Mouse (Mus musculus): ENCODE measurements around the gene Chil3.
"Not testable (repeated sequence)": the region's sequence is repeated elsewhere in the genome, so short reads cannot be mapped to it uniquely, and the experiment has no call there.

The Chil3 gene

DNA sequence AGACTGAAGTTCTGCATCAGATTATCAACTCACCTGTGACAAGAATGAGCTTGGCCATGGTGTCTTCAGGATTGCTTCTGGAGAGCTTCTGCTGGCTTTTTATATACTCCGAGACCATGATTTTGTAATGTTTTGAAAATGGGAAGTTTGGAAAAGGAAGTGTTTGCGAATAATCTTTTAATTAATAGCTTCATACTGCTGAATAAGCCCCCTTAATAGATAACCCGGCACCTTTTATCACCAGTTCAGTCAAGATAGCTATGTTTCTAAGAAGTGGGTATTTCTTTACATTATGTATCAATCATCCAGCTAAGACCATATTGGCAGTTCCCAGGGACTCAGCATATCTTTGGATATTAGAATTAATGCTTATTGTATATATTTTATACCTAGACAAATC lies at the start of gene Chil3:
Chil3 (minus strand) TSS at position 101 of the 400 bp plus-strand sequence.
- no peak for DNase-seq (ENCODE audit: low read depth, low spot score)

GRCm38 (mm10) chr3:106198030-106198429 lies 30.7 kb upstream of the Chil3 start:
- not testable (repeated sequence) for DNase-seq (ENCODE audit: low read depth, low spot score)

GRCm38 (mm10) chr3:106197246-106197645 lies 29.9 kb upstream of the Chil3 start:
- DNase-seq (ENCODE audit: low read depth, low spot score), result not testable (repeated sequence)

DNA sequence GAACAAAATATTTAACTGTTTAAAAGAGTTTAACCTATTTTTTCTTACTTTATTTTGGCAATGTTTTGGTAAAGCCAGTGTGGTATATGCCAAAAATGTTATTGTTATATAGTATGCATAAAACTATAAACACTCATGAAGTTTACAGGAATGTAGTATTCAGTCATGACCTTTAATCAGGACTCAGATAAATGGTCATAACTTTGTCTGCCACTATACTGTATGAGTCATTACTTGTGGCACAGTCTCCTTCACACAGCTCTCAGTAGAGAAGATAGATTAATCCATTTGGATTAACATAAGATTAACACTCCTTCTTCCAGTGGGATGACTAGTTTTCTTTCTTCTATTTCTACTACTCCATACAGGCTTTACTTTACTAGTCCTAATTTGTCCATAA lies 28.9 kb upstream of the Chil3 start:
- no peak for DNase-seq (ENCODE audit: low read depth, low spot score)

- no peak for DNase-seq (ENCODE audit: low read depth, low spot score)
Measured at GRCm38 (mm10) chr3:106195486-106195885, 28.1 kb upstream of the Chil3 start.

DNA sequence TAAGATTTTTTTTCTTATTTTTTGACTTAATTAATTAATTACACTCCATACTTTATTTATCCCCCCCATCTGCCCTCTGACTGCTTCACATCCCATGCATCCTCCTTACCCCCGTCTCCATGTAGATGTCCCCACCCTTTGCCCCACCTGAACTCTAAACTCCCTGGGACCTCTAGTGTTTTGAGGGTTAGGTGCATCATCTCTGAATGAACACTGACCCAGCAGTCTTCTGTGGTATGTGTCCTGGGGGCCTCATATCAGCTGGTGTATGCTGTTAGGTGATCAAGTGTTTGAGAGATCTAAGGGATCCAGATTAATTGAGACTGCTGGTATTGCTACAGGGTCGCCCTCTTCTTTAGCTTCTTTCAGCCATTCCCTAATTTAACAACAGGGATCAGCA lies 20.6 kb upstream of the Chil3 start:
- no peak for DNase-seq (ENCODE audit: low read depth, low spot score)

GRCm38 (mm10) chr3:106177509-106178189 lies 10.3 kb upstream of the Chil3 start:
- DNase-seq (ENCODE audit: low read depth, low spot score), result no peak

DNA sequence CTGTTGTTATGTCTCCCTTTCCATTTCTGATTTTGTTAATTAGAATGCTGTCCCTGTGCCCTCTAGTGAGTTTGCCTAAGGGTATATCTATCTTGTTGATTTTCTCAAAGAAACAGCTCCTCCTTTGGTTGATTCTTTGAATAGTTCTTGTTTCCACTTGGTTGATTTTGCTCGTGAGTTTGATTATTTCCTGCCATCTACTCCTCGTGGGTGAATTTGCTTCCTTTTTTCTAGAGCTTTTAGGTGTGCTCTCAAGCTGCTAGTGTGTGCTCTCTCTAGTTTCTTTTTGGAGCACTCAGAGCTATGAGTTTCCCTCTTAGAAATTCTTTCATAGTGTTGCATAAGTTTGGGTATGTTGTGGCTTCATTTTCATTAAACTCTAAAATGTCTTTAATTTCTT lies 7.6 kb upstream of the Chil3 start:
- not testable (repeated sequence) for DNase-seq (ENCODE audit: low read depth, low spot score)

GRCm38 (mm10) chr3:106172506-106172905 lies 5.1 kb upstream of the Chil3 start:
- not testable (repeated sequence) for DNase-seq (ENCODE audit: low read depth, low spot score)

- DNase-seq (ENCODE audit: low read depth, low spot score), result no peak
Measured at GRCm38 (mm10) chr3:106171135-106171731, 3.9 kb upstream of the Chil3 start.

DNA sequence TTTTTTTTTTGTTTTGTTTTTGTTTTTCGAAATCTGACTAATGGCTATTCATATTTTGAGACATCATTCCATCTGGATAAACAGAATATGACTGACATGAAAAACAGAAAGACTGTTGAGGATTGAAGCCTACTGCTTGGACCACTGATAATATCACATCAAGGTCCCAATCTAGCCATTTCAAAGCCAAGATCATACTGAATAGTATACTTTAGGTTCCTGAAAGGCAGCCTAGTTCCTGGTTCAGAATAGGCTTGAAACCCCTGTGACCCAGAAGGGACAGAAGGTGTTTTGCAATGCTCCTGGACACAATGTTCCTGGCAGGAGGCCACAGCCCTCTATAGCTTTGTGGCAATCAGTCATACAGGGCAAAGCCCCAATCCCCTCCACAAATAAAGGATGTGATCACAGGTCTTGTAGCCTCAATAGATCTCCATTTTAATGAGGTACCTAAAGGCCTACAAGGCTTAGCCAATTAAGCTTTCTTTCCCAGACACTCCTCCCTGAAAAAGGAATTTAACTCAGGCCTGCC lies 3.2 kb upstream of the Chil3 start:
- DNase-seq (ENCODE audit: low read depth, low spot score), result no peak

- DNase-seq (ENCODE audit: low read depth, low spot score), result no peak
Measured at GRCm38 (mm10) chr3:106154413-106154812, 13.0 kb downstream of the Chil3 start.

- no peak for DNase-seq (ENCODE audit: low read depth, low spot score)
Measured at GRCm38 (mm10) chr3:106144081-106144480, 23.3 kb downstream of the Chil3 start.

DNA sequence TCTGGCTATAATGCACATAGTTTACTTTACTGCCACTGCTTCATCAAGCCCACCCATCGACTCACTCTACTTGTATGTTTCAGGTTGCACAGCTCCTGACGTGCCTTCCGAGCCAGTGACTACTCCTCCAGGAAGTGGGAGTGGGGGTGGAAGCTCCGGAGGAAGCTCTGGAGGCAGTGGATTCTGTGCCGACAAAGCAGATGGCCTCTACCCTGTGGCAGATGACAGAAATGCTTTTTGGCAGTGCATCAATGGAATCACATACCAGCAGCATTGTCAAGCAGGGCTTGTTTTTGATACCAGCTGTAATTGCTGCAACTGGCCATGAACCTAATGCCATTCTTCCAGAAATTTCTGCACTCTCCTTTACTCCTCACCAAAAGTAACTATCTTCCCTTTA lies 35.7 kb downstream of the Chil3 start:
- DNase-seq (ENCODE audit: low read depth, low spot score), result no peak

- DNase-seq (ENCODE audit: low read depth, low spot score), result no peak
Measured at GRCm38 (mm10) chr3:106128807-106129493, 38.4 kb downstream of the Chil3 start.

DNA sequence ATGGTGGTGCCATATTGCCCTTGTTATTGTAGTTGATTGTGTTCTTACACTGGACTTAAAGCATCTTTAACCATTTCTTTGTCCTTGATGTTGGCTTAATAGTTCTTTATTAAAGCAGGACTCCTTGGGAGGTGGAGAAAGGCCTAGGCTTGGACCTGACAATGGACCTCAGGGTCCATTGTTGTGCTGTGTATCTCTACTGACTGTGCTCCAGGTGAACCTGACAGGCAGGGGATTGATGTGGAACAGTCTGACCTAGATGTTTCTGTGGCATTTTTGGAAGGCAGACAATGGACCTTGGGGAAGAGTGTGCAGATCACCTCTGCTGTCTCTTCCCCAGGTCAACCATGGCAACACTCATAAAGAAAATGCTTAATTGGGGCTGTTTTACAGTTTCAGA lies 40.4 kb downstream of the Chil3 start:
- DNase-seq (ENCODE audit: low read depth, low spot score), result no peak

DNA sequence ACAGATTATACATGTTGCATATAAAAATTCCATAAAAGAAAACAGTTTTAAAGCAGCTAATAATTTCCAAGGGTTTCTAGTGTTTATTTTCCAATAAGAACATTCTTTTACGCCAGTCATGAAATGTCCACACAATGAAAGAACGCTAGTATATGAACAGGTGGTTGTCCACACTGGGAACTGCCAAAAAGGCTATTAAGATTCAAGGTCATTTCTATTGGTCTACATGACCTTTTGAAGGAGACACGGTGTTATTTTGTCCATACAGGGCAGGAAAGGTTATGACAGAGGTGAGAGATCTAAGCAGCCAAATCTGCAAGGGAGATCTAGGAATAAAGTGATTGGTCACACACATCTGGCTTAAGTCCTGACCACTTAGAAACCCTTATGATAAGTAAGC lies 54.4 kb downstream of the Chil3 start, which contains the start of gene Chia1:
Chia1 (plus strand) TSS at position 301 of the 400 bp plus-strand sequence.
- DNase-seq (ENCODE audit: low read depth, low spot score), result no peak
